Comparison of ENCODE assay signal across 14 mouse cellular contexts in the genomic region with DNA sequence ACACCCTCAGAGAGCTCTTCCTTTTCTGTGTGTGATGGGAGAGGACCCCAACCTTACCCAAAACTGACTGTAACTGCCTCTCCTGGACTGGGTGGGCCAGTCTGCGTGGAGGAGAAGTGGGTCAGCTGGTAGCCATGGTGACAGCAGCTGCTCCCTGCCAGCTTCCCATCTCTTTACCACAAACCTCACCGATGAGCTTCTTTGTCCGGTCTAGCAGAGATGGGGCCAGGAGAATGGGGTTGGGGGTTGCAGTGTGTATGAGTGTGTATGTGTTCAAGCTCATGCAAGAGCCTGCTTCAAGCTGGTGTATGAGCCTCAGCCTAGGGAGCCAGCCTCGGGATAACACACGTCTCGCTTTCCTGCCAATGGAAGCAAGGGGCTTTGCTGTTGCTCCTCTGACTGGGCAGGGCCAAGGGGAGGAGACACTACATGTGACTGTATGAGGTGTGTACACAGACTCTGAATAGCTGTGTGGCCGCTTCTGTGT. TPM values are rescaled to one million over a fixed set of nuclear protein-coding genes. Genes with fewer than 3 reads are reported as not detected.
DNase-seq lines count a peak whose midpoint lies in the region; ATAC-seq and TF ChIP-seq lines count a peak whose summit lies in the region.
"Had no signal": no experiment of that assay in that cellular context is flagged by ENCODE, and none has a peak within 500 bp of the region (broad histone marks: within the 10 kb centered on the region; RNA-seq: fewer than 3 reads in every experiment).

No protein-coding gene starts in this region.

- H3K27me3 ChIP-seq in forebrain, embryonic 13.5 days, result no peaks in the 10 kb centered on the region
- no peaks in the 10 kb centered on the region for H3K27me3 ChIP-seq in forebrain, embryonic 11.5 days (ENCODE audit: control insufficient read depth, insufficient read depth, low read length)
- H3K27me3 ChIP-seq in forebrain, embryonic 14.5 days (replicated peaks; ENCODE audit: control insufficient read depth, insufficient read depth, low read length), result no peaks in the 10 kb centered on the region
- no peaks in the 10 kb centered on the region for H3K27me3 ChIP-seq in hindbrain, embryonic 16.5 days (replicated peaks; ENCODE audit: control insufficient read depth, insufficient read depth, low read length)
- no peaks in the 10 kb centered on the region for H3K27me3 ChIP-seq in neural tube, embryonic 15.5 days (replicated peaks)
- no peaks in the 10 kb centered on the region for H3K27me3 ChIP-seq in heart, adult 2 months (ENCODE audit: control insufficient read depth, insufficient read depth, low read length)

- H3K4me3 ChIP-seq in forebrain, embryonic 13.5 days, result no peak overlapping the region
- H3K4me3 ChIP-seq in forebrain, embryonic 11.5 days (ENCODE audit: low read depth, low read length), result no peak overlapping the region
- H3K4me3 ChIP-seq in forebrain, embryonic 14.5 days (ENCODE audit: low read depth, low read length), result no peak overlapping the region
- H3K4me3 ChIP-seq in hindbrain, embryonic 16.5 days (ENCODE audit: low read length), result no peak overlapping the region
- no peak overlapping the region for H3K4me3 ChIP-seq in neural tube, embryonic 15.5 days (replicated peaks)
- no peak overlapping the region for H3K4me3 ChIP-seq in heart, adult 2 months
- H3K4me3 ChIP-seq: embryonic facial prominence, embryonic 15.5 days; heart, embryonic 12.5 days had no signal

- H3K4me2 ChIP-seq in forebrain, embryonic 13.5 days, result no peak overlapping the region
- H3K4me2 ChIP-seq in forebrain, embryonic 11.5 days (ENCODE audit: low read depth, low read length, severe bottlenecking), result no peak overlapping the region
- H3K4me2 ChIP-seq in forebrain, embryonic 14.5 days (ENCODE audit: low read length), result no peak overlapping the region
- H3K4me2 ChIP-seq in hindbrain, embryonic 16.5 days (ENCODE audit: low read length), result peak overlapping the region; percentile 25; the same call in 1 of the 2 replicates
- H3K4me2 ChIP-seq in neural tube, embryonic 15.5 days, result no peak overlapping the region
- H3K4me2 ChIP-seq: embryonic facial prominence, embryonic 15.5 days; heart, embryonic 12.5 days had no signal

- DNase-seq in forebrain, embryonic 11.5 days (ENCODE audit: low spot score), result no peak
- DNase-seq in forebrain, embryonic 14.5 days (ENCODE audit: low spot score), result peak; percentile 31
- no peak for DNase-seq in spleen, adult 18-20 months
- DNase-seq in heart, adult 2 months, result no peak
- DNase-seq: kidney, postnatal 25 days; thymus, postnatal 14 days had no signal

- peak; percentile 65 for ATAC-seq in forebrain, embryonic 13.5 days
- ATAC-seq in forebrain, embryonic 11.5 days (replicated peaks; ENCODE audit: low FRiP score), result no peak
- ATAC-seq in forebrain, embryonic 14.5 days, result peak; percentile 64
- peak; percentile 70 for ATAC-seq in hindbrain, embryonic 16.5 days
- ATAC-seq in neural tube, embryonic 15.5 days (ENCODE audit: low FRiP score), result peak; percentile 51; the same call in 1 of the 2 replicates
- ATAC-seq: inflammation-experienced regulatory T-cells, adult 6 months had no signal

- H3K27ac ChIP-seq in forebrain, embryonic 13.5 days, result 0 out of 2 replicates have a peak overlapping the region, but pooled peaks have one; percentile 14
- H3K27ac ChIP-seq in forebrain, embryonic 11.5 days (ENCODE audit: low read depth, low read length), result no peak overlapping the region
- H3K27ac ChIP-seq in forebrain, embryonic 14.5 days (ENCODE audit: low read depth, low read length), result peak overlapping the region; percentile 27; the same call in 1 of the 2 replicates
- H3K27ac ChIP-seq in hindbrain, embryonic 16.5 days (ENCODE audit: low read depth, low read length), result 0 out of 2 replicates have a peak overlapping the region, but pooled peaks have one; percentile 19
- H3K27ac ChIP-seq in neural tube, embryonic 15.5 days (replicated peaks), result 0 out of 2 replicates have a peak overlapping the region, but pooled peaks have one; percentile 18
- no peak overlapping the region for H3K27ac ChIP-seq in heart, adult 2 months
- H3K27ac ChIP-seq: embryonic facial prominence, embryonic 15.5 days; liver, embryonic 14.5 days; macrophage had no signal

- no peak for TF ChIP-seq EP300 in heart, adult 2 months (IDR thresholded peaks at IDR 0.05; ENCODE audit: insufficient read depth, low read depth, low read length)

- H3K9me3 ChIP-seq in forebrain, embryonic 13.5 days (replicated peaks), result no peaks in the 10 kb centered on the region
- no peaks in the 10 kb centered on the region for H3K9me3 ChIP-seq in forebrain, embryonic 11.5 days (ENCODE audit: control insufficient read depth, low read length)
- H3K9me3 ChIP-seq in forebrain, embryonic 14.5 days (replicated peaks; ENCODE audit: control insufficient read depth, low read length), result no peaks in the 10 kb centered on the region
- no peaks in the 10 kb centered on the region for H3K9me3 ChIP-seq in hindbrain, embryonic 16.5 days (ENCODE audit: control insufficient read depth, low read length)
- H3K9me3 ChIP-seq in neural tube, embryonic 15.5 days (replicated peaks), result no peaks in the 10 kb centered on the region
- H3K9me3 ChIP-seq: embryonic facial prominence, embryonic 15.5 days; heart, embryonic 12.5 days had no signal

- H3K9ac ChIP-seq in forebrain, embryonic 13.5 days, result 0 out of 2 replicates have a peak overlapping the region, but pooled peaks have one; percentile 21
- H3K9ac ChIP-seq in forebrain, embryonic 11.5 days (ENCODE audit: low read length), result no peak overlapping the region
- H3K9ac ChIP-seq in forebrain, embryonic 14.5 days (ENCODE audit: low read length), result peak overlapping the region; percentile 35; the same call in 1 of the 2 replicates
- H3K9ac ChIP-seq in hindbrain, embryonic 16.5 days (ENCODE audit: low read depth, low read length), result no peak overlapping the region
- H3K9ac ChIP-seq in neural tube, embryonic 15.5 days (replicated peaks), result no peak overlapping the region
- H3K9ac ChIP-seq in heart, adult 2 months (ENCODE audit: low read depth, low read length), result no peak overlapping the region
- H3K9ac ChIP-seq: embryonic facial prominence, embryonic 15.5 days; heart, embryonic 12.5 days; liver, embryonic 14.5 days had no signal

- no peak for TF ChIP-seq CTCF in heart, adult 2 months (IDR thresholded peaks at IDR 0.05)

- H3K79me2 ChIP-seq in heart, adult 2 months (replicated peaks; ENCODE audit: control insufficient read depth, insufficient read depth, low read length), result no peaks in the 10 kb centered on the region

- 33% methylated on average over 7 of the region's 7 CpGs for WGBS in forebrain, embryonic 13.5 days
- WGBS in forebrain, embryonic 11.5 days, result 60% methylated on average over 7 of the region's 7 CpGs
- 38% methylated on average over 7 of the region's 7 CpGs for WGBS in forebrain, embryonic 14.5 days
- 24% methylated on average over 7 of the region's 7 CpGs for WGBS in hindbrain, embryonic 16.5 days
- WGBS in neural tube, embryonic 15.5 days, result 40% methylated on average over 7 of the region's 7 CpGs
- 65% methylated on average over 7 of the region's 7 CpGs for WGBS in heart, adult 2 months

- no peak for TF ChIP-seq POLR2A in heart, adult 2 months (IDR thresholded peaks at IDR 0.05; ENCODE audit: insufficient read depth, low read depth, low read length)

- H3K36me3 ChIP-seq in forebrain, embryonic 13.5 days (ENCODE audit: poor library complexity, severe bottlenecking), result no peaks in the 10 kb centered on the region
- no peaks in the 10 kb centered on the region for H3K36me3 ChIP-seq in forebrain, embryonic 11.5 days (ENCODE audit: control insufficient read depth, insufficient read depth, low read length)
- H3K36me3 ChIP-seq in forebrain, embryonic 14.5 days (ENCODE audit: control insufficient read depth, insufficient read depth, low read length), result no peaks in the 10 kb centered on the region
- H3K36me3 ChIP-seq in hindbrain, embryonic 16.5 days (ENCODE audit: control insufficient read depth, insufficient read depth, low read length), result no peaks in the 10 kb centered on the region; the same call in 1 of the 2 replicates
- H3K36me3 ChIP-seq in neural tube, embryonic 15.5 days, result no peaks in the 10 kb centered on the region
- no peaks in the 10 kb centered on the region for H3K36me3 ChIP-seq in heart, adult 2 months (ENCODE audit: control insufficient read depth, insufficient read depth, low read length)
- H3K36me3 ChIP-seq: embryonic facial prominence, embryonic 15.5 days; heart, embryonic 12.5 days had no signal

- intact Hi-C loops in heart, adult 2 months (cut with DNase I), result no loop called here

- H3K4me1 ChIP-seq in forebrain, embryonic 13.5 days, result peaks cover 9% of the 10 kb centered on the region
- no peaks in the 10 kb centered on the region; the same call in 1 of the 2 replicates for H3K4me1 ChIP-seq in forebrain, embryonic 11.5 days (replicated peaks; ENCODE audit: control insufficient read depth, insufficient read depth, low read length)
- H3K4me1 ChIP-seq in forebrain, embryonic 14.5 days (ENCODE audit: control insufficient read depth, insufficient read depth, low read length), result peaks cover 5% of the 10 kb centered on the region
- peaks cover 5% of the 10 kb centered on the region for H3K4me1 ChIP-seq in hindbrain, embryonic 16.5 days (ENCODE audit: control insufficient read depth, insufficient read depth, low read depth, low read length)
- H3K4me1 ChIP-seq in neural tube, embryonic 15.5 days, result peaks cover 16% of the 10 kb centered on the region; the same call in 1 of the 2 replicates
- H3K4me1 ChIP-seq in heart, adult 2 months (ENCODE audit: control insufficient read depth, insufficient read depth, low read length), result no peaks in the 10 kb centered on the region
- H3K4me1 ChIP-seq: embryonic facial prominence, embryonic 15.5 days; heart, embryonic 12.5 days had no signal

RNA-seq across cellular contexts. Expression of a gene that starts 15.7 kb away (rescaled TPM):
- 4.3 and 6.8 TPM in 2 replicates for polyA plus RNA-seq in forebrain, embryonic 13.5 days (2015; fragmentation: Nextera tagmentation; extraction: Ambion mirVana)
- polyA plus RNA-seq in forebrain, embryonic 11.5 days (2014; fragmentation: Nextera tagmentation; extraction: Ambion mirVana), result 4.2 and 4.9 TPM in 2 replicates
- polyA plus RNA-seq in forebrain, embryonic 14.5 days (2014; fragmentation: Nextera tagmentation; extraction: Ambion mirVana), result 8.1 and 9.0 TPM in 2 replicates
- 24.0 and 28.6 TPM in 2 replicates for polyA plus RNA-seq in hindbrain, embryonic 16.5 days (2015; fragmentation: Nextera tagmentation; extraction: Ambion mirVana)
- polyA plus RNA-seq in neural tube, embryonic 15.5 days (2015; fragmentation: Nextera tagmentation; extraction: Ambion mirVana), result 18.8 and 23.3 TPM in 2 replicates
- total RNA-seq in heart, adult 2 months (2021), result under 1 TPM; 0.05 TPM
- polyA plus RNA-seq in heart, adult 2 months (2012; rRNA removed), result 0.09 and 0.12 TPM in 2 replicates

RNA-seq across cellular contexts. Expression of a gene that starts 38.9 kb away (rescaled TPM):
- 98.2 and 106 TPM in 2 replicates for polyA plus RNA-seq in forebrain, embryonic 13.5 days (2015; fragmentation: Nextera tagmentation; extraction: Ambion mirVana)
- polyA plus RNA-seq in forebrain, embryonic 11.5 days (2014; fragmentation: Nextera tagmentation; extraction: Ambion mirVana), result 124 and 134 TPM in 2 replicates
- 120 and 123 TPM in 2 replicates for polyA plus RNA-seq in forebrain, embryonic 14.5 days (2014; fragmentation: Nextera tagmentation; extraction: Ambion mirVana)
- polyA plus RNA-seq in hindbrain, embryonic 16.5 days (2015; fragmentation: Nextera tagmentation; extraction: Ambion mirVana), result 75.8 and 86.0 TPM in 2 replicates
- 83.0 and 86.8 TPM in 2 replicates for polyA plus RNA-seq in neural tube, embryonic 15.5 days (2015; fragmentation: Nextera tagmentation; extraction: Ambion mirVana)
- 10 to 100 TPM; 46.0 to 50.6 TPM for total RNA-seq in heart, adult 2 months (2021)
- polyA plus RNA-seq in heart, adult 2 months (2012; rRNA removed), result 179 and 212 TPM in 2 replicates

RNA-seq across cellular contexts. Expression of a gene that starts 54.5 kb away (rescaled TPM):
- polyA plus RNA-seq in forebrain, embryonic 13.5 days (2015; fragmentation: Nextera tagmentation; extraction: Ambion mirVana), result 42.9 and 44.4 TPM in 2 replicates
- polyA plus RNA-seq in forebrain, embryonic 11.5 days (2014; fragmentation: Nextera tagmentation; extraction: Ambion mirVana), result 32.1 and 34.1 TPM in 2 replicates
- 36.5 and 41.4 TPM in 2 replicates for polyA plus RNA-seq in forebrain, embryonic 14.5 days (2014; fragmentation: Nextera tagmentation; extraction: Ambion mirVana)
- 28.0 and 29.8 TPM in 2 replicates for polyA plus RNA-seq in hindbrain, embryonic 16.5 days (2015; fragmentation: Nextera tagmentation; extraction: Ambion mirVana)
- polyA plus RNA-seq in neural tube, embryonic 15.5 days (2015; fragmentation: Nextera tagmentation; extraction: Ambion mirVana), result 27.3 and 29.8 TPM in 2 replicates
- total RNA-seq in heart, adult 2 months (2021), result 1 to 10 TPM; 1.8 to 3.0 TPM
- 1.6 and 2.3 TPM in 2 replicates for polyA plus RNA-seq in heart, adult 2 months (2012; rRNA removed)

Comparison
In these comparisons a context has a peak if more than half of its experiments do, and no peak if none do; other contexts are left out.
1. H3K27ac ChIP-seq: peak in forebrain, embryonic 13.5 days (single experiment), forebrain, embryonic 14.5 days (single experiment), hindbrain, embryonic 16.5 days (single experiment) and neural tube, embryonic 15.5 days (single experiment); none in forebrain, embryonic 11.5 days (single experiment) and heart, adult 2 months (single experiment).
2. H3K9ac ChIP-seq: peak in forebrain, embryonic 13.5 days (single experiment) and forebrain, embryonic 14.5 days (single experiment); none in forebrain, embryonic 11.5 days (single experiment), hindbrain, embryonic 16.5 days (single experiment), neural tube, embryonic 15.5 days (single experiment) and heart, adult 2 months (single experiment).